Mouse (Mus musculus): ENCODE data around the gene Chrna1.

Chrna1 gene

DNA sequence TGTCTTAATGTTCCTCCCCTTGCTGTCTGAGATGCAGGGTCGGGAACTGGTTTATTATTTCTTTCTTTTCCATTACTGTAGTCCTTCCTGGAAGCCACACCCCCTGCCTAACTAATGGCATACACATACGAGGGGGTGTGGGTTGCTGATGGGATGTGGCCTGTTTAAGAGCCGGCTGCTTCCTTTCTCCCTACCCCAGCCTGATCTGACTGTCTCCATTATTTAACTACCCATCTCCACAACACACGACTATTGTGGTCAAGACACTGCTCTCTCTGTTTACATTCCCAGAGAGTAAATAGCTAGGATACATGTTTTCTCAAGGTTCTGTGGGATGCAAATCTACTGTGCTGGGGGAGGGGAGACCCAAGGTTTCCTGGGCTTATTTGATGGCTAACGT is 58.4 kb downstream of the Chrna1 start:
- DNase-seq (ENCODE audit: low spot score in 2 of 2), result no peak

DNA sequence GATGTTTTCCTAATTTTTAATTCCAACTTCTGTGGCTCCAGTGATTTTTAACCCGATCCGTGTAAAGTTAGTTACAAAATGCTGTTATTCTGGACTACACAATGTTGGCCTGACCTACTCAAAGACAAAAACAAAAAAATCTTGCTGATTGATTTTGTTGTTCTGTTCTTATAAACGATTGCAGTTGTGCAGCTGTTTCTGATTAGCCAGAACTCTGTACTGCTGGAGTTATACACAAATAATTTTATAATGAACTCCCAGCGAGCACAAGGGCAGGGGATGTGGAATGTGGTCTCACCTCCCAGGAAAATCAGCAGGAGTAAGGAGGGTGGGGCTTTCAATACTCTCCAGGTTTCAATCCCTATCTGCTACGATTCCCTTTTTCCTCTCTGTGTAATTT is 61.2 kb downstream of the Chrna1 start:
- no peak for DNase-seq (ENCODE audit: low spot score in 2 of 2)

GRCm38 (mm10) chr2:73518311-73518710 is 61.8 kb downstream of the Chrna1 start:
- no peak for DNase-seq (ENCODE audit: low spot score in 2 of 2)

DNA sequence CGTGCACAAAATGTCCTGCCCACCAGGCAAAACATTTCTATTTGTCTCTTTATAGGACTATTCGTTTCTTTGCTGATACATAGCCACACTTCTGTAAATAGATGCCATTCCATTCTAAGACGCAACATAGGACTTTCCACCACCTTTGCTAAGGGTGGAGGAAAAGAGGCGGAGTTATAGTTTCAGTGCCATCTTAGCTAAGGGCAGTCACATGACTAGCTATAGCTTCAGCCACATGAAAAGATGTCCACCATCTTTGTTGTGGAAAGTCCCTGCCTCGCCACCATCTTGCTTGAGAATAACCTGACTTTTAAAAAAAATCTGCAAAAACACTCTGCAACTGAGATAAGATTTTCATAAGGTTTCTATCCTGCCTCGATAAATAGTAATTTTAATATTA is 66.0 kb downstream of the Chrna1 start:
- DNase-seq (ENCODE audit: low spot score in 2 of 2), result no peak
